Mouse (Mus musculus) R1 (cell line): Measurements from ENCODE around the gene Gna11.

ENCODE experiments used
- DNase-seq: peaks from one replicate; pipeline ENCODE4 v3.0.0-alpha.2; 2018; ENCODE audit warnings: low read depth, low spot score

The Gna11 gene

DNA sequence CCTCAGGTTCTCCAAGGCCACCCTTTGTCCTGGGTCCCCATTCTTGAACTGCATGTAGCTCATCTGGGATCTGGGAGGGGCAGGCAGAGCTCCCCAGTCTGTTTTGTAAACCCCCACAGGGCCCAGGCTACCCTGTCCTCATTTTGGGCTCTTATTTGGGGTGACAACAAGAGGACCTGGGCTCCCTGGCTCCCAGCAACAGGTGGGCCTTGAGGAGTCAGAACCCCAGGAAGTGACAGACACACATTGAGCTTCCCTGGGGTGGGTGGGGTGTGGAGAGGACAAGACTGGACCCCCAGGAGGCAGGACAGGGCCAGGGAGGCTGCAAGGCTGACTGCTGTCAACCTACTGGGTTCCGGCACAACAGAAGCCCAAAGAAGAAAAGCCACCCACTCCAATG lies 1.4 kb downstream of the Gna11 start:
- DNase-seq = no peak

DNA sequence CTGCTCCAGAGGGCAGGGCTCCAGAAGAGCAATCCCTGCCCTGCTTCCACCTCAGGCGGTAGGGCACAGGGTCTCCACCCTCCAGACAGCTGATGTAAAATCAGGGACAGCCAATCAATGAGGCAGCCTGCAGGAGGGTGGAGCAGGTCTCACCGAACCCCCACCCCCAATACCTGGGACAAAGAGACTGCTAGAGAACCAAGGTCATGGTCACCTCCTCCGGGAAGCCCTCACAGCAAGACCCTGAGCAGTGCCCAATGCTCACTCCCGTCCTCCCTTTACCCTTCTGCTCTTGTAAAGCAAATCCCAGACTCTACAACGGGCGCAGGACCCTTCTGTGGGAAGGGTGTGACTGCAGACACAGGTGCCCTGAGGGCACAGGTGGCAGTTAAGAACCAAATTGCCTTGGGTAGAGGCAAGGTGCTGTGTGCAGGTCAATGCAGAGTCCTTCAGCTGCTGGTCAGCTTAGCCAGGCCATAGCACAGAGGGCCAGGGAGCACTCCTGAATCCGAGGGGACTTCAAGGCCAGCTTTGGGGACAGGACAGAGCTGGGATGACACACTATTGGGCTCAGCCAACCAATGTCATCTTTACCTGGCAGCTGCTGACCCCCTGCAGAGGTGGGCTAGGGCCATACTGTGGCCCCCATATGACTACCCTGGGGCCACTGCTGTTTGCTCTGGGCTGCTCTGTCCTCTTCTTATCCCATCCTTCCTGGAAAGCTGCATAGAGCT lies 2.1 kb downstream of the Gna11 start:
- DNase-seq = peak; percentile 44

DNA sequence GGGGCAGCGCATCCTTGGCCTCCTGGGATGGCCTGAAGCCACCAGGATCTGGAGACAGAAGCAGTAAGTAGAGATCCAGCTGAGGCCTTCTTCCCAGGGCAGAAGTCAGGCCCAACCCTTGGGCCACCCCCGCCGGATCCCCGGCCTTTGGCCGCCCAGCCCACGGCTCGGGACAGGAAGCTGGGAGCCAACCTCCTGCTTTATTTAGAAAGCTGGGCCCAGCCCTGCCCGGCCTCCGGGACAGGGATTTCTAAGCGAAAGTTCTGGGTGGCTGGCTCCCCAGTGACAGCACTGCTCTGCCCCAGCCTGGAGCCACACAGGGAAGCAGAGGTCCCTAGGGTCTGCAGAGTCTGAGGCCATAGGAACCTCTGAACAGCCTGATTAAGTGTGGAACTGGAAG lies 3.2 kb downstream of the Gna11 start:
- no peak for DNase-seq

DNA sequence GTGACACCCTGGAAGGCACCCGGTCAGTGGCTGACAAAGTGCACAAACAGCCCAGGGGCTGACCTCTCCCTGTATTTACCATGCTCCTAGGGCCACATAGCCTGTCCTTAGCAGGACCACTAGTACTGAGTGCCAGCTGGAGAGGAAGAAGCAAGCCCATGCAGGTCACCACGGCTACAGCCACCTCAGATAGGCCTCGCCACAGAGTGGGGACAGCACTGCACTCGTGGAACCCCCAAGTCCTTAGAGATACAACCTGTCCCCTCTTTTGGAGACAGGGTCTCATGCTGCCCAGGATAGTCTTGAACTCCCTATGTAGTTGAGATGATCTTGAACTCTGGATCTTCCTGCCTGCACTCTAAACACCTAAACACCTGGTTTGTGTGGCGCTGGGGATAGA lies 3.6 kb downstream of the Gna11 start:
- DNase-seq = no peak

DNA sequence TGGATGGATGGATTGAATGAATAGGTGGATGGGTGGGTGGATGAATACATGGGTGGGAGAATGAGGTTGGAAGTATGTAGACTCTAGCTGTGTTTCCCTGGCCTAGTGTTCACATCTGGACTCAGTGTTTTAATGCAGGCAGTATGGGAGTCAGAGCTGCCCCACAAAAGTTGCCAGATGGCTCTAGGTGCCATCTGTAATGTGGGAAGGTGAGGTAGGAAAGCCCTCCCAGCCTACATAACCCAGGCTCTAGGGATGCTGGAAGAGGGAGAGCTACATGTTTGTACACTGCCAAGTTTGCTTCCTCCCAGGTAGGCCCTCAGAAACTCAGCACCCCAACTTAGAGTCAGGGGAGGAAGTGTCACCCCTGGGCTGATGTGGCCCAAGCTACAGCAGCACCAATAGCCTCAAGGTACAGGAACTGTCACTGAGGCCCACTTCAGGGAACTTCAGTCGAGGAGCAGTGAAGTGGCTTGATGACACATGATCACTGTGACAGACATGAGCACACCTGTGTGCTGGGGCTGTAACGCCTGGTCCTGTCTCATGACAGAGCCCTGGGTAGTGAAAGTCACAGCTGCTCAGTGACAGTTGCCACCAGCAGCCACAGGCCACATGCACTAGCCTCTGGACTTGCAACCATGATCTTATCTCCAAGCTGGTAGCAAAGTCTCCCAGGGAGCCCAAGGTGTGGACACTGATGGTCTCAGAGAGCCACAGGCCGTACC lies 6.5 kb downstream of the Gna11 start:
- DNase-seq = no peak

DNA sequence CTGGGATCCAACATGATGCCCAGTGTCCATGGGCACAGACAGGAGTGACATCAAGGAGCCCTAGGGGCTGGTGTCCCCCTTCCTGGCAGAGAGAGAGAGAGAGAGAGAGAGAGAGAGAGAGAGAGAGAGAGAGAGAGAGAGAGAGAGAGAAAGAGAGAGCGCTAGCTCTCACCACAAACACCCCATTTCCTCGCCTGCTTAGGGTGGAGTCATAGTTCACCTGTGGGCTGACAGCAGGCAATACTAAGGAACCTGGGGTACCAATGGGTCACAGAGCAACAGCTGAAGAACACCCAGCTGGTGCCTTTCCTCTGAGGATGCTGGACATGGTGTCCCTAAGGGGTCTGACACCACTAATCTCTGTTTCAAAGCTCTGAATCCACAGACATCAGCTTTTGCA lies 7.6 kb downstream of the Gna11 start:
- DNase-seq = no peak

DNA sequence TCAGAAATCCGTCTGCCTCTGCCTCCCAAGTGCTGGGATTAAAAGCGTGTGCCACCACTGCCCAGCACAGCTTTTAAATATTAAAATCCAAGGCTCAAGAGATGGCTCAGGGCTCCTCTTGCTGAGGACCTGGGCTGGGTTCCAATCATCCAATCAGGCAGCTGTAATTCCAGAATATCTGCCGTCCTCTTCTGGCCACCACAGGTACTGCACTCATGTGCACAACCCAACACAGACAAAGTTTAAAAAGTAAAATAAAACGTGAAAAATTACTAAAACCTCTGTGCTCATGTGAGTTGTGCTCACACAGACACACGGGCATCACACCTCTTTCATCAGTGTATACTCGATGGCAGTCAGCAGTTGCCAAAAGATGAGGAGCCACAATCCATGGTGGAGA lies 8.3 kb downstream of the Gna11 start:
- peak; percentile 64 for DNase-seq

DNA sequence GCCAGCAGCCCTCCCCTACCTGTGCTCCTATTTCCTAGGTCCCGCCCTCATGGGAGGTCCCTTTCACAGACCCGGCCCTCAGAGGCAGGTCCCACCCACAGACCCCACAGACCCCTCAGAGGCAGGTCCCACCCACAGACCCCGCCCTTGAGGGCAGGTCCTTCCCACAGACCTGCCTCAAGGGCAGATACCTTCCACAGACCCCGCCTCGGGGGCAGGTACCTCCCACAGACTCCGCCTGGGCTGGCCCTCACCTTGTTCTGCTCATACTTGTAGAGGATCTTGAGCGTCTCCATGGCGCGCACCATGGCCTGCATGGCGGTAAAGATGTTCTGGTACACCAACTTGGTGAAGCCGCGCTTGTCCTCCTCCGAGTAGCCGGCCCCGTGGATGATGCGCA lies 10.2 kb downstream of the Gna11 start:
- DNase-seq = peak; percentile 92

DNA sequence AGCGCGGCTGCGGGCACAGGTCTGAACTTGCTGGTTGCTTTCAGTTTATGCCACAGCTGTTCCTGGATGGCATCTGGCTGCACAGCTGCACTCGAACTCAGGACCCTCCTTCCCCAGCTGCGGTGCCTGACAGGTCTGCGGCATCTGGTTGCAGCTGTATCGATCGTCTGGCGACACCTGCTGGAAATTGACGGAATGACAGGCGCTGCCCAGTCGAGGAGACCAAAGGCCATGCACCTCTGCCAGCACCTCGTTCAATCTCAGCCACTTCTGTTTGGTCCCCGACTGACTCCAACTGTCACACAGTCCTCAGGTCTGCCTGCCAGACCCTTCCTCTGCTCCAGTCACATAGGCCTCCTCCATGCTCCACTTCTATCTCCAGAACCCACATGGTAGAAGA lies 18.2 kb downstream of the Gna11 start:
- peak; percentile 73 for DNase-seq

DNA sequence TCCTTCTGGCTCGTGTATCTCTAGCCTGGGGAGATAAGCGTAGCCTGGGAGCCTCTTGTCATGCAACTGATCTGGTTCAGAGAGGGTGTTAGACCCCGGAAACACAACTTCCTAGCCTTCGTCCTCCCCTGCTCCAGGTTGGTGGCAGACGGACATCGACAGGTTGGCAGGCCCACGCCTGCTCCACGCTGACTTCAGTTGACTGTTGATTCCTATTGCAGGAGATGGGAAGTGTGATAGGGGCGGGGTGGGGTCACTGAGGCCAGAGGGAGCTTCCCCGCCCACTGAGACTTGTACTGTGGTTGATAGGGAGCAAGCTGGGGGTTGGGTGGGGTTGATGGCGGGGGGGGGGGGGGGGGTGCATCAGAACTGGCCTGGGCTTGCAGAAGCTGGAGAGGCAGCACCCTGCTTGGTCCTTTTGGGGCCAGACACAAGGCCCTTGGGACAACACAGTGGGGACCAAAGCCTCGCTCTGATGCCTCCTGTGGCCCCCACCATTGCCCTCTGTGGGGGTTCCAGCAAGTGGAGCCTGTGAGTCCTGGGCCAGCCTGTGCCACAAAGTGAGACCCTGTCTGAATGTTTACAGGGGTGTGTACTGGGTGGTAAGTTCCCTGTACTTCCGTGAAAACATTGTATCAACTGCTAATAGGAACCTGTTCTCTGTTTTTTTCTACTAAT lies 19.8 kb downstream of the Gna11 start:
- DNase-seq = peak; percentile 35

DNA sequence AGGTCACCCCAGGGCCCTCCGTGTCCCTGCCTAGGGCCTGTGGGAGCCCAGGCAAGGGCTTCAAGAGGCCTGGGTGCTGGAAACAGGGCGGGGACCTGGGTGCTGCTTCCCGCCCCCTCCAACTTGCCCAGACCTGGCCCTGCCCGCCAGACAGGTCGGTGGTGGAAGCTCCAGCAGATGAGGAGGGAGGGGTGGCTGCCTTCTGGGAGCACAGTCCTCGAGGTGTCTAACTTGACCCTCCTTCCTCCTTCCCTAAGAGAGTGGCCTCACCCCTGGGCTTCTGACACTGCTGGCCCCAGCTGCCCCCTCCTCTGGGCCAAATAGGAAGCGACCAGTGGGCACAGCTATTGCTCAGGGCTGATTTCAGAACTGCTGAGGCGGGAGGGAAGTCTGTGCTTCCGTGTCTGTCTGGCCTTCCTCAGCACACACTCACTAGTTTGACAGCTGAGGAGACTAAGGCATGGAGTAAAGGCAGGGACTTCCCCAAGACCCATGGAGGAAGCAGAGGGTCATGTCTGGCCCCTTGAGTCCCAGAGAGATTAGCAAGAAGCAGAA lies 20.9 kb downstream of the Gna11 start, which contains the start of gene Gna15:
Gna15 (minus strand) TSS at position 175 of the 555 bp plus-strand sequence.
- no peak for DNase-seq

DNA sequence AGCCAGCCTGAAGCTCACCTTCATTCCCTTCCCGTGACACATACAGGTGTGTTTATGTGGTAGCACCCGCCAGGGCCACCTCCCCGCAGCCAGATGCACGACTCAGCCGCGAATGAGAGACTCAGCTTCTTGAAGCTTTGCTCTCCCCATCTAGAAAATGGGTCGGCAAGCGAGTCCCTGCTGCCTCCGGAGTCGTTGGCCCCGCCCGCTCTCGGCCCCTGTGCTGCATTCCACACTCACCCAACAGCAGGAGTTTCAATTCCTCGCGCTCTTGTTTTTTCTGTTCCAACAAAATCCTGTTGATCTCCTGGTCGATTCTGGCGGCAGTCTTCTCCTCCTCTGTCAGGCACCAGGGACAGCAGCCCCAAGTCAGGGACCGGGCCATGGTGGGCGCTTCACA lies 21.4 kb downstream of the Gna11 start:
- peak; percentile 60 for DNase-seq

DNA sequence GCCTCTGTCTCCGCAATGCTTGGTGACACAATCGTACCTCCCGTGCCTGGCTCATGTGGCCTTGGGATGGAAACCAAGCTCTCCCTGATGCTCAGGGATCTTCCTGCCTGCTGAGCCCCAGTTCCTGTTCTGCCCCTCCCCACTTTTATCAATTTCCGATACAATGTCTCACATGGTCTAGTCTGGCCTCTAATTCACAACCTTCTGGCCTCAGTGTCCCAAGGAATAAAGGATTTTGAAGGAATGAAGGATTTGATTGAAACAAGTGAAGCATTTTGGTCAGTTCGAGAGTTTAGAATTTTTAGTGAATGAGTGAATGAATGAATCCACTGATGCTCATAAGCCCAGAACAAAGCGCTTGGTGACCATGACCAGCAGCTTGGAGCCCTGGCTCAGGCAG lies 21.8 kb downstream of the Gna11 start:
- DNase-seq = no peak

DNA sequence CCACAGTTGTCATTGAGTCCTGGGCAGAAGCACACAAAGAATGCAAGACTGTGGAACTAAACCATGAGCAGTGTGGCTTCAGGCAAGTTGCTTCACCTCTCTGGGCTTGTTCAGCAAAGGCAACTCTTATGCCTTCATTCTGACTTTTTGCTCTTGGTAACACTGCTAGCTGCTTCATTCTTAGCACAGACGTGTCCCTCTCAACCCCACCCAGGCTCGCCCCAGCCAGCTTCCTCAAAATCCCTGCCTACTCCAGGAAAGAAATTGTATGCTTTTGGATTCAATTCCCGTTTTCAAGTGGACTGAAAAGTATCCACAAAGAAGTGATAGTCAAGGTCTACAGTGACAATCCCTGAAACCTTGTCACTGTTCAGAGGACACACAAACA lies 25.0 kb downstream of the Gna11 start:
- no peak for DNase-seq

DNA sequence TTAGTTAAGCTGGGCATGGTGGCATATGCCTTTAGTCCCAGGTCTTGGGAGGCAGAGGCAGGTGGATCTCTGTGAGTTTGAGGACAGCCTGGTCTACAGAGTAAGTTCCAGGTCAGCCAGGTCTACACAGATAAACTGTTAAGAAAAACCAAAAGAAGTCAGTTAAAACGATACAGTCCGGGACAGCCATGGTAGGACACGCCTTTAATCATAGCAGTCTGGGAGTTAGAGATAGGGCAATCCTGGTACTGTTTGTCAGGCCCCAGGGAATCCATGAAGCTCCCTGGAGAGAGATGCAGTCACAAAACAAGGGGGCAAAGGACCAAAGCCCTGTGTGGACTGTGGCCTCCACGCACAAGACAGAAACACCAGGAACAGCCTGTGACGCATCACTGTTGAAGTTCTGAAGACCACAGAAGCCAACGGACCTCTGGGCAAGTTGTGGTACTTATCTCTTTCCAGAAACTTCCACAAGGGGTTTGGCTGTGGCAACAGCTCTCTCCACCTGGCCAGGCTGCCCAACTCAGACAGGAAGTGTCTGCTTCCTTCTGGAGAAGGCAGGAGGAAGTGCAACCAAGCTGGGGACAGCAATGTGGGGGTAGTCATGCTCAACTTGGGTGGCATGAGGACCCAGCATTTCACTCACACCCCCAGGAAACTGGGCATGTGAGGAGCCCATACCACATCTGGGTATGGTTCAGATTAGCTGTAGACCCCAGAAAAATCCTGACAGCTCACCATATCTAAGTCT lies 25.6 kb downstream of the Gna11 start:
- no peak for DNase-seq

DNA sequence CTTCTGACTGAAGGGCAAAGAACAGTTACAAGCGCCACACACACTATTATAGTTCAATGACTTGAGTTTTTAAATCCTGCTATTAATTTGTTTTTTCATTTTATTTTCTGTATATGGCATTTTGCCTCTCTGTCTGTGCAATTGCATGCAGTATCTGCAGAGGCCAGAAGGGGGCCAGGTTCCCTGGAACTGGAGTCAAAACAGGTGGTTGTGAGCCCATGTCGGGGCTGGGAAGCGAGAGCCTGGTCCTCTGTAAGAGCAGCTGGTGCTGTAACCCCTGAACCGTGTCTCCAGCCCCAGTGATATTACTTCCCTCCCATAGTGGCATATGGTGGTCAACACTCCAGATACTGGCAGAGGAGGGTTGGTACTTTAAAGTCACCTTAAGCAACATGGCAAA lies 26.4 kb downstream of the Gna11 start:
- peak; percentile 79 for DNase-seq

DNA sequence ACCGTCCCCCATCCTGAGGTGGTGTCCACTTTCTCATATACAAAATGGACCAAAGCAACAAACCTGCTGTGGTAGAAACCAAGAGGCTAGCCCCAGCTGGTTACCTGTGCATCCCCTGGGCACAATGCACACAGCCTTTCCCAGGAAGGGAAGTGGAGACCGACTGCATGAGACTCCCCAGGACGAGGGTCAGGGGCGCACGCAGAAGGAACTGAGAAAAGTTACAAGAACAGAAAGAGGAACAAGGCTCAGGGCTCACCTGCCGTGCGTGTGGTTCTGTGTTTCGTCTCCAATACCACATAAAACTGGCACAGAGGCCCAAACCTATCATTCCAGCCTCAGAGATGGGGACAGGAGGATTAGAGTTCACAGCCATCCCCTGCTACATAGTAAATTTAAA lies 27.8 kb downstream of the Gna11 start:
- DNase-seq = no peak

DNA sequence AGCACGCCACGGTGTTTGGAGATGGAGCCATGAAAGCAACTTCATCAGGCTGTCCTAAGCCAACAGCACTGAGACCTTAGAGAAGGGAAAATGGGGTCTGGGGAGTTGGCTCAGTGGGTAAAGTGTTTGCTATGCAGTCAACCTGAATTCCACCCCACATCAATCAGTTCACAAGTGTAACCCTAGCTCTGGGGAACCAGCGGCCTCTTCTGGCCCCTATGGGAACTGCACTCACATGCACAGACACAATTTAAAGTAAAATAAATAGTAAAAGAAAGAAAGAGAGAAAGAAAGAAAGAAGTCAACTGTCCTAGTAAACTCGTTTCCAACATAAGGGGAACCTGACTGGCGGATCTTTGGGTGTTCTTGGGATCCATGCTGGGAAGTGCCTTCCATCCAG lies 31.2 kb downstream of the Gna11 start:
- DNase-seq = peak; percentile 45

DNA sequence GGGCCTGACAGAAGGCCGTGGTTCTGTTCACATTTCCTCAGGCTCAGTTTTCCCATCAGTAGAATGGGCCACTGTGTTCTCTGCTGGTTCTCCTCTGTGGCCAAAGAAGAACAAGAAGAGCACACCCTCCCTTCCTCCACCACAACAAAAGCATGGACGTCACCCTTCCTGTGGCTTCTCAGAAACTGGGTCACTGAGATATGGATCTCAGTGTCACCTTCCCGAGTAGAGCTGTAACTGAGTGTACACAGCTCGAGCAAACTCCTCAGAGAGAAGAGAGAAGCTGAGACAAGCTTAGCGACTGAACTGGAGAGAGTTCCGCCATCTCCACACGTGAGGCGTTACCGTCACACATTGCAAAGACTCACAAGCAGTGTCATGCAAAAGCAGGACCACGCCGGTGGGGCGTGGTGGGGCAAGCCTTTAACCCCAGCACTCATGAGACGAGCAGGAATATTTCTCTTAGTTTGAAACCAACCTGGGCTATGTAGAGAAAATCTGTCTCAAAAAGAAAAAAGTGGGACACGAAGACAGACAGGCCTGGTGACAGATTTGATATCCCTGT lies 34.7 kb downstream of the Gna11 start:
- peak; percentile 57 for DNase-seq

DNA sequence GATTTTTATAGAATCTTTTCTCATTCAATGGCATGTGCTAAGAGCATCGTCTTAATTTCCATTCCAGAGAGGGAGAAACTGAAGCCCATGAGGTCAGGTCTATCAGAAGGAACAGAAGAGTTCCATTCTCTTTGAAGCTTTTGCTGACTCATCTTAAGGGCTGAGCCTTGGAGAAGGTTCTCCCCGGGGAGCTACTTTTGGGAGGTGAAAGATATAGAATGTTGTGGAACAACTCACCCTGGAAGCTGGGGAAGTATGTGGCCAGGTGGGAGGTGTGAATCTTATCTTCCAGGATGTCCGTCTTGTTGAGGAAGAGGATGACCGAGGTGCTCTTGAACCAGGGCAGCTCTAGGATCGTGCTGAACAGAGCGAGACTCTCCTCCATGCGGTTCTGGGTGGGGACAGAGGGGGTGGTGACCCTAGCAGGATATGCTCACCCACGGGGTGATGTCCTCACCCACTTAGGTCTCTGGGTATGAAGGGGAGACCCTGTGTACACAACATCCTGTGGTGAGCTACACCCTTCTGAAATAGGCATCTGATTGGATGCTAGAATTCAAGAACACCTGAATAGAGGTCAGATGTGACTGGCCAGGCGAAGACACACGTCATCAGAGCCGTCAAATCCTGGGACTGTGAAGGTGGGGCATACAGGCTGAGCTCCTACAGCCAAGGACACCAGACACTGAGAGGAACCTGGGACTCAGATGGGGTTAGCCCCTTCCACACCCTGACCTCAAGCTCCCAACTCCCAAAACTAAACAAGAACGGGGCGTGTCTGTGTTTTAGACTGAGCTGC lies 37.1 kb downstream of the Gna11 start:
- DNase-seq = peak; percentile 93

DNA sequence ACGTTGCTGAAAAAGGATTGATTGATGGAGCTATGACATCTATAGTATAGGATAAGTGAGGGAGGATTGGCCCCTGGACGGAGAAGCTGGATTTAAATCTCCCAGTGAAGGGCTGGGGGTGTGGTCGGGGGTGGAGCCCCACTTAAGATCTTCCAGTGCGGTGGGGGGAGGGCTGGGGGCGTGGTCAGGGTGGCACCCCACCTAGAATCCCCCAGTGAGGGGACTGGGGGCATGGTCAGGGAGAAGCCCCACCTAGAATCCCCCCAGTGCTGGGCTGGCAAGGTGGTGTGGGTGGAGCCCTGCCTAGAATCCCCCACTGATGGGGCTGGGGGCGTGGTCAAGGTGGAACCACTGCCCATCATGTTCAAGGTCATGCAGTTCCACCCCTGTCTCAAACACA lies 37.9 kb downstream of the Gna11 start:
- peak; percentile 90 for DNase-seq
